Mouse (Mus musculus) liver, embryonic 16.5 days (tissue): ENCODE measurements at regions not wholly inside any gene's neighbourhood (a gene's known extent, or its start where the extent isn't known, plus 50 kb on each side); places are given as distances from the start of the nearest gene placed in this dataset.

Experiments
- ATAC-seq: fragments of 200-750 bp; cut with Nextera tagmentation; 2 replicates; pipeline ENCODE4 v1.8.0; 2017; ENCODE audit warnings: low read depth, mild to moderate bottlenecking, moderate number of reproducible peaks, moderate library complexity
- H3K27ac ChIP-seq: fragments of 300-500 bp; sonication (generic); 2 replicates; pipeline ENCODE4 v1.5.1; 2014; ENCODE audit warnings: mild to moderate bottlenecking, low read length
- H3K27me3 ChIP-seq: fragments of 300-500 bp; sonication (generic); 2 replicates; pipeline ENCODE4 v1.6.1; 2014; ENCODE audit warnings: low read depth, low read length, mixed read lengths; ENCODE audit not compliant: control insufficient read depth, insufficient read depth
- H3K36me3 ChIP-seq: fragments of 300-500 bp; sonication (generic); 2 replicates; pipeline ENCODE4 v1.6.1; 2014; ENCODE audit warnings: mild to moderate bottlenecking; ENCODE audit not compliant: control insufficient read depth, insufficient read depth
- H3K4me1 ChIP-seq: fragments of 300-500 bp; sonication (generic); 2 replicates; pipeline ENCODE4 v1.6.1; 2014; ENCODE audit warnings: low read depth, low read length, mixed read lengths; ENCODE audit not compliant: control insufficient read depth
- H3K4me2 ChIP-seq: fragments of 300-500 bp; sonication (generic); 2 replicates; pipeline ENCODE4 v1.6.1; 2014; ENCODE audit warnings: low read depth, low read length, mixed read lengths
- H3K4me3 ChIP-seq: fragments of 300-500 bp; sonication (generic); 2 replicates; pipeline ENCODE4 v1.5.1; 2014; ENCODE audit warnings: low read depth, mild to moderate bottlenecking, low read length
- H3K9ac ChIP-seq: fragments of 300-500 bp; sonication (generic); 2 replicates; pipeline ENCODE4 v1.6.1; 2014; ENCODE audit warnings: low read depth, low read length
- H3K9me3 ChIP-seq: fragments of 300-500 bp; sonication (generic); replicated peaks from 2 replicates; pipeline ENCODE4 v1.6.1; 2016; ENCODE audit warnings: low read length; ENCODE audit not compliant: control insufficient read depth
- WGBS: fragments of 180-500 bp; shearing (Covaris S2); extraction: QIAGEN DNeasy Blood & Tissue Kit; methylation state at CpG from one replicate; pipeline ENCODE4 v1.1.7; 2014; ENCODE audit not compliant: insufficient replicate concordance; 5-methylcytosine and 5-hydroxymethylcytosine counted together

DNA sequence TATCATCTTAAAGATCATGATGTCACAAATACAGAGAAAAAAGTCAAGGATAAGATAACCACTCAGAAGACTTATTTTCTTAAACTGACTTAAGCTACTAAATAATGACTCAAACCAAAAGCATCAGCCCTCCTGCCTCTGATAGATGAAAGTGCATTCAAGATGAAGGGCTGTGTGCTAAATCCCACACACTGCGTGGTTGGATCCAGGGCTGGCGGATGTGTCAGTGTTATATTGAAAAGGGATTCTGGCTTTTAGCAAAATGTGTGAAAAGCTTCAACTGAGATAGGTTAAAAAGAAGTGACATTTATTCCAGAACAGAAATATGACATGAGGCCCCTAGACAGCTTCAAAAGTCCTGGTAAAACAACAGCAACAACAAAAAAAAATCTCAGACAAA lies 245.7 kb upstream of the Sphkap start:
- no peaks in the 10 kb centered on the region for H3K27me3 ChIP-seq
- H3K27ac ChIP-seq: no peak overlapping the region
- no peaks in the 10 kb centered on the region for H3K4me1 ChIP-seq
- no peak overlapping the region for H3K4me2 ChIP-seq
- WGBS: 66% methylated on average over 2 of the region's 2 CpGs
- no peaks in the 10 kb centered on the region for H3K36me3 ChIP-seq
- H3K9me3 ChIP-seq: no peaks in the 10 kb centered on the region
- no peak overlapping the region for H3K9ac ChIP-seq
- no peak for ATAC-seq
- H3K4me3 ChIP-seq: no peak overlapping the region

DNA sequence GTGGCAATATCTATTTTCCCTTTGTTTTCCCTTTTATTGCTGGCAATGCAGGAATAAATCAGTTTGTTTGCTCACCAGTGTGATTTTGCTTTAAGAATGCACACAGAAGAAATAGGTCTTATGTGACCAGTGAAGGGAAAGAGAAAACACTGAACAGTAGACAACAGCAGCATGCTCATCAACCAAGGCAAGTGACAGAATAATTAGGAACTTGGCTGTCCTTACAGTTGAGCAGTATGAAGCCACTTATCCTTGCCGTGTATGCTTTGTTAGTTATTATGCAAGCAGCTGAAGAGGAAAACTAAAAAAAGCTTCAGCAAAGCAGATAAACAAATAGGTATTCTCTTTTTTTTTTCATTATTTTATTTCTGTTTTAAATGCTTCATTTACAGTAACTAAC lies 237.6 kb upstream of the Sphkap start:
- no peaks in the 10 kb centered on the region for H3K9me3 ChIP-seq
- H3K4me3 ChIP-seq: no peak overlapping the region
- WGBS: 54% methylated on average over 1 of the region's 1 CpGs
- no peak overlapping the region for H3K27ac ChIP-seq
- H3K9ac ChIP-seq: no peak overlapping the region
- no peaks in the 10 kb centered on the region for H3K36me3 ChIP-seq
- no peak overlapping the region for H3K4me2 ChIP-seq
- ATAC-seq: no peak
- H3K4me1 ChIP-seq: no peaks in the 10 kb centered on the region
- no peaks in the 10 kb centered on the region for H3K27me3 ChIP-seq

DNA sequence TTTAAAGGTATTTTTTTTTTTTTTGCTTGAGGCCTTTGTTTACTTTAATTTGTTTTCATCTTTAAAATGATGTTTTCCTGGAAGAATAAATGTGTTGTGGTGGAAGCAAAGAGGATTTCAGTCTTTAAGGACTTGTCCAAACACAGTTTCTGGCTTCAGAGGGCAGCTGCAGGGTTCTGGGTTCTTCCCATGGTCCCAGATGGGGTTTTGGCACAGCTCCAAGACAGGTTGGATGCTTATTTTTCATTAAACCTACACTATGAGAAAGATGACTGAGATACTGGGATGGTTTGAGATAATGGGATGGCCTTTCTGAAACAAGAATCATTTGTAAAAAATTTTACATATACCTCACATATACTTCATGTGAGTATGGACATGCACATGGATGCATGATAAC lies 234.7 kb upstream of the Sphkap start:
- H3K9ac ChIP-seq: no peak overlapping the region
- ATAC-seq: no peak
- H3K27ac ChIP-seq: no peak overlapping the region
- H3K4me3 ChIP-seq: no peak overlapping the region
- no peak overlapping the region for H3K4me2 ChIP-seq
- no peaks in the 10 kb centered on the region for H3K4me1 ChIP-seq
- no peaks in the 10 kb centered on the region for H3K9me3 ChIP-seq
- H3K36me3 ChIP-seq: no peaks in the 10 kb centered on the region
- no peaks in the 10 kb centered on the region for H3K27me3 ChIP-seq

DNA sequence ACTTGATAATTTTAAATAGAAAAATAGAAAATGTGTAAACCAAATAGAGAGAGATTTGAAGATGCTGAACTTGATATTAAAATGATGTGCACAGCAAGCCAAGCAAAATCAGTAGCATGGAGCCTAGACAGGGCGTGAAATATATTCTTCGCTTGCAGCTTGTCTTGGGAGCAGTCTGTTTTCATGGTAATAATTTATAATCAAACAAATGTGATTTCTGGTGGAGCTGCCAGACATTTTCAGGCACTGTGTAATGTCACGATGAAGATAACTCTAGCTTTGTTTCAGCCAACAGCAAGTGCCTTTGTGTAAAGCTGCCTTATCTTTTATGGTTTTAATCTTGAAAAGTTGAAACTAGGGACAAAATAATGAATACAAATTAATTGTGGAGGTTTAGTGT lies 228.1 kb upstream of the Sphkap start:
- Histone ChIP-seq H3K9ac (no peak overlapping the region), H3K4me3 (no peak overlapping the region), H3K4me1 (no peaks in the 10 kb centered on the region), H3K9me3 (no peaks in the 10 kb centered on the region), H3K36me3 (no peaks in the 10 kb centered on the region), H3K27ac (no peak overlapping the region), H3K4me2 (no peak overlapping the region), H3K27me3 (no peaks in the 10 kb centered on the region)
- whole genome bisulfite sequencing: 66% methylated on average over 3 of the region's 3 CpGs
- ATAC-seq: no peak

DNA sequence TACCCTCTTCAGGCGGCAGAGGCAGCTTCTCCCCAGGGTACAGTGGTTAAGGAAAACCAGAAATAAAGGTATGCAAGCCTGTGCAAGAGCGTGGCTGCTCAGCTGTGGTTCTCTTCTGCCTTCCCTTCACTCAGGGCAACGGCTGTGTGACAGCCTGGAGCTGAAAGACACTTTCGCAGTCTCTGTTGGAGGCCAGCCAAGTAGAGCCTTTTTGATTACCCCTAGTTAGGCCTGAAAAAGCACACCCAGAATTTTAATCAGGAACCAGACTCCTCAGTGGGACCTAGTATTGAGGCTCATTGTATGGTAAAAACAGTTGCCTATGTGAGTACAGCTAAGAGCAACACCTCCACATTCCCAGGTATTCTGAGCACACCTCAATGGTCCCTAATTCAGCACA lies 223.8 kb upstream of the Sphkap start:
- no peaks in the 10 kb centered on the region for H3K36me3 ChIP-seq
- H3K4me3 ChIP-seq: no peak overlapping the region
- no peaks in the 10 kb centered on the region for H3K4me1 ChIP-seq
- no peaks in the 10 kb centered on the region for H3K27me3 ChIP-seq
- ATAC-seq: no peak
- H3K9me3 ChIP-seq: no peaks in the 10 kb centered on the region
- no peak overlapping the region for H3K27ac ChIP-seq
- 50% methylated on average over 4 of the region's 4 CpGs for whole genome bisulfite sequencing
- H3K4me2 ChIP-seq: no peak overlapping the region
- H3K9ac ChIP-seq: no peak overlapping the region

DNA sequence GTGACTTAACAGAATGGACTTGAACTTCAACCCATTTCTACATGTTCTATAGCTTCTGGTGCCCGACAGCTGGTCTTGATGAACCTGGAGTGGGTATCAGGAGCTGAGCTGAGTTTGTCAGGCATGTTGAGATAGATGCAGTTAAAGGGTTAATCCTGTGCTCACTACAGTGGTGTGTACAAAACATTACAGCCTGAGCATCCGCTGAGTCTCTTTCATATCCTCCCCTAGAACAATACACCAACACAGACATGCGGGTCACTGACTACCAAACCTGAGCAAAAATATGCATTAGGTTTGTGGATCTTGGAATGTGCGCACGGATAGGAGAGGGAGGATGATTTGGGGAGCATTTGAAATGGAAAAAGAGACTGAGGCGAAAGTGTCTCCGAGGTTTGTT lies 223.4 kb upstream of the Sphkap start:
- Histone ChIP-seq H3K27me3 (no peaks in the 10 kb centered on the region), H3K4me1 (no peaks in the 10 kb centered on the region), H3K36me3 (no peaks in the 10 kb centered on the region), H3K4me3 (no peak overlapping the region), H3K27ac (no peak overlapping the region), H3K9me3 (no peaks in the 10 kb centered on the region), H3K9ac (no peak overlapping the region), H3K4me2 (no peak overlapping the region)
- 56% methylated on average over 7 of the region's 7 CpGs for WGBS
- no peak for ATAC-seq

DNA sequence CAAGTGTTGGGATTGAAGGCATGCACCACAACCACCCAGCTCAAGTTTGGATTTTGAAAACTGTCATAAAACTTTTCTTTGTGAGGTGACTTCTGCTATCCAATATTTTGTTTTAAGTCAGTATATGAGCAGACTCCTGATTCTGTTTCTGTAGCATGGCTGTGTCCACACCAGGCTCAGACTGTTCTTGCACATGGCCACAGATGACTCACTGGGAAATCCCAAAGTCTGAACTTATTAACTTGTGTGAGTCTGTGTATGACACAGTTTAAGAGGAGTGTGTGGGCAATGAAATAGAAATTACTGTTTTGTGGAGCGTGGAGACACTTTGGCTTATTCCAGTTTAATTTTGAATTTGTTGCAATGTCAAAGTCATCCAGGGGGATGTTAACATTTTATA lies 179.3 kb upstream of the Sphkap start:
- no peaks in the 10 kb centered on the region for H3K4me1 ChIP-seq
- no peak overlapping the region for H3K4me3 ChIP-seq
- H3K36me3 ChIP-seq: no peaks in the 10 kb centered on the region
- 66% methylated on average over 1 of the region's 1 CpGs for WGBS
- no peak overlapping the region for H3K27ac ChIP-seq
- no peak overlapping the region for H3K4me2 ChIP-seq
- H3K9me3 ChIP-seq: no peaks in the 10 kb centered on the region
- no peaks in the 10 kb centered on the region for H3K27me3 ChIP-seq
- H3K9ac ChIP-seq: no peak overlapping the region
- no peak for ATAC-seq

DNA sequence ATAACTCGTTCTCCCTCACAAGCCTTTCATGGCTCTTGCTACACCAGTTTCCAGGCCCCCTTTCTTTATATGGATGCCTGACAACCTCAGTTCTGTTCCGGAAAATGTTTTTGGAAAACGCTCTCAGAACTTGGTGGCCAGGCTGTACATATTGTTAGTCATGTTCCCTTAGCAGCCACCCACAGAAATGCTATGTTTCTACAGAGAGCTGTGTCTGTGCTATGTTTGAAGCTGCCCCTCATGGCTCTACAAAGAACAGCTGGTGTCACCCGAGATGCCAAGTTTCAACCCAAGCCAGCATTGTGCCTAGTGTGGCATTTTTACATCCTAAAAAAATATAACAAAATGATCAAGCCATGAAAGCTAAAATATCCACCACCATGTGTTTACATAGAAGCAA lies 175.0 kb upstream of the Sphkap start:
- Histone ChIP-seq H3K4me3 (no peak overlapping the region), H3K27ac (no peak overlapping the region), H3K4me1 (no peaks in the 10 kb centered on the region), H3K9ac (no peak overlapping the region), H3K27me3 (no peaks in the 10 kb centered on the region), H3K4me2 (no peak overlapping the region), H3K9me3 (no peaks in the 10 kb centered on the region), H3K36me3 (no peaks in the 10 kb centered on the region)
- 51% methylated on average over 4 of the region's 4 CpGs for WGBS
- ATAC-seq: no peak

DNA sequence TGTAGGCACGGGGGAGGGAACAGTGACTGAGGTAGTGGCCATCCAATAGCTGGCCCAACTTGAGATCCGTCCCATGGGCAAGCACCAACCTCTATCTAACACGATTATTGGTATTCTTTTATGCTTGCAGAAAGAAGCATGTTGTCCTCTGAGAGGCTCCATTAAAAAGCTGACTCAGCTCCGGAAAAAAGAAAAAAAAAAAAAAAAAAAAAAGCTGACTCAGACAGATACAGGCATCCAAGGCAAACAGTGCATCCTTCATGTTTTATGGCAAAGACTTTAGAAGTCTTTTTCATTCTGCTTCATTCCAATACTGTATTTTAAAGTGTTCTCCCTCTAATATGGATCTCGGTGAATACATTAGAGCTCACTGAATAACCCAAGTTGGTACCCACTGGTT lies 162.0 kb upstream of the Sphkap start:
- no peak overlapping the region for H3K9ac ChIP-seq
- H3K4me1 ChIP-seq: no peaks in the 10 kb centered on the region
- ATAC-seq: no peak

DNA sequence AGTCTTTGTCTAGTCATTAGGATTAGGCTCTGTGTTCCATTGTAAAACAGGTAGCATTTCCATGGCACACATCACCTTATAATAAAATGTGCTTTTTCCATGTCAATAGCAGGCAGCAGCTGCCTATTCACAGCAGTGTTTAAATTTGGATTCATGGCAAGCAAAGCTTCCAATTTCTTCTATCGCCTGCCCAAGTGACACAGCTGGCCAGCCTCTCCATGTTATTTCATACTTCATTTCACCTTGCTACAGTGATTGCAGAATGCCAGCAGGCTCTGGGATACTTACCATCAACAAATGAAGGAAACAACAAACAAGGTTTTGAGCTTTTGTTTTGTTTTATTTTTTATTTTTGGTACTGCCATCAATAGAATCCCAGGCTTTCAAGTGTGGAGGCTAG lies 160.7 kb upstream of the Sphkap start:
- Histone ChIP-seq H3K4me1 (no peaks in the 10 kb centered on the region), H3K9me3 (no peaks in the 10 kb centered on the region), H3K27me3 (no peaks in the 10 kb centered on the region), H3K4me2 (no peak overlapping the region), H3K4me3 (no peak overlapping the region), H3K27ac (no peak overlapping the region), H3K9ac (no peak overlapping the region), H3K36me3 (no peaks in the 10 kb centered on the region)
- WGBS: 56% methylated on average over 1 of the region's 1 CpGs
- ATAC-seq: no peak

More for the DNA sequence above, 162.0 kb upstream of the Sphkap start:
- Histone ChIP-seq H3K4me3 (no peak overlapping the region), H3K4me2 (no peak overlapping the region), H3K9me3 (no peaks in the 10 kb centered on the region), H3K36me3 (no peaks in the 10 kb centered on the region), H3K27me3 (no peaks in the 10 kb centered on the region), H3K27ac (no peak overlapping the region)
- WGBS: 52% methylated on average over 5 of the region's 5 CpGs
